Mouse (Mus musculus): ENCODE data around the gene Gm8879. TPM values are rescaled to one million over a fixed set of nuclear protein-coding genes. Genes with fewer than 3 reads are reported as not detected.
"Not testable (repeated sequence)": the region's sequence is repeated elsewhere in the genome, so short reads cannot be mapped to it uniquely, and the experiment has no call there.

The Gm8879 gene
- not detected for total RNA-seq (2021)
- long read RNA-seq, experiment 1, result 0 reads
- long read RNA-seq, experiment 2, result 0 reads

- DNase-seq (ENCODE audit: low spot score in 2 of 2), result not testable (repeated sequence)
Observed at GRCm38 (mm10) chr5:11127334-11127733, at the start of gene Gm8879. Gm8879 (plus strand) TSS chr5:11127634.

GRCm38 (mm10) chr5:11138031-11138430 is 10.6 kb downstream of the Gm8879 start:
- peak in 1 of 2 experiments; percentile 2 for DNase-seq (ENCODE audit: low spot score in 2 of 2)

Other genes with a start within 250 kb of the Gm8879 start
- gene Gm8871, start 179.8 kb upstream of the Gm8879 start, total RNA-seq (2021), result not detected
- not detected for gene Gm8857, start 179.8 kb upstream of the Gm8879 start, total RNA-seq (2021)
- not detected for gene Gm5861, start 55.4 kb downstream of the Gm8879 start, total RNA-seq (2021)
- gene Gm8890, start 128.4 kb downstream of the Gm8879 start, total RNA-seq (2021), result not detected
- gene Speer1, start 213.9 kb downstream of the Gm8879 start, total RNA-seq (2021), result not detected